Mouse (Mus musculus): ENCODE results near the gene Igf2r. TPM values are rescaled to one million over a fixed set of nuclear protein-coding genes. Genes with fewer than 3 reads are reported as not detected.
"Not testable (repeated sequence)": the region's sequence is repeated elsewhere in the genome, so short reads cannot be mapped to it uniquely, and the experiment has no call there.

Igf2r gene
- polyA plus RNA-seq, 1 experiment from 2014 or later, result 21.7 TPM

GRCm38 (mm10) chr17:12683582-12683981 is 85.9 kb downstream of the Igf2r start:
- ATAC-seq (replicated peaks; ENCODE audit: low FRiP score) (no peak), DNase-seq (ENCODE audit: low spot score) (no peak)
- Histone ChIP-seq H3K9ac (ENCODE audit: low read length) (no peak overlapping the region), H3K4me2 (ENCODE audit: low read depth, low read length, severe bottlenecking) (no peak overlapping the region), H3K36me3 (ENCODE audit: control insufficient read depth, insufficient read depth, low read length) (peaks cover 4% of the 10 kb centered on the region; the same call in 1 of the 2 replicates), H3K27me3 (ENCODE audit: control insufficient read depth, insufficient read depth, low read length) (no peaks in the 10 kb centered on the region), H3K27ac (ENCODE audit: low read depth, low read length) (no peak overlapping the region), H3K4me1 (replicated peaks; ENCODE audit: control insufficient read depth, insufficient read depth, low read length) (no peaks in the 10 kb centered on the region), H3K4me3 (ENCODE audit: low read depth, low read length) (no peak overlapping the region), H3K9me3 (ENCODE audit: control insufficient read depth, low read length) (no peaks in the 10 kb centered on the region)
- WGBS, result 96% methylated on average over 13 of the region's 13 CpGs

DNA sequence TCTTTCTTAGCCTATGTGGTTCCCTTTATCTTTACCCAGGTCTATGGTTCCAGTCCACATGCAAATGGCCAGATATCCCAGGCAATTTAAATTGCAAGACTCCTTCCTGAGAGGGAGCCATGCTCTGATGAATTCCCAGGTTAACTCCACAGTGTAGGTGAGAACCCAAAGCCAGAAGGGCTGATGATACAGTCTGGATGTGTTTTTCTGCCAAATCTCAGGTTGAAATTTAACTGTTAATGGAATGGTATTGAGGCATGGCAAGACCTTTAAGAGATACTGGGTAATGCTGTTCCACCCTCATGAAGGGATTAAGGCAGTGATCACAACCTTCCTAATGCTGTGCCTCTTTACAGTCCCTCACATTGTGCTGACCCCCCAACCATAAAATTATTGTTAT is 91.2 kb downstream of the Igf2r start:
- Histone ChIP-seq H3K27me3 (ENCODE audit: control insufficient read depth, insufficient read depth, low read length) (no peaks in the 10 kb centered on the region), H3K36me3 (ENCODE audit: control insufficient read depth, insufficient read depth, low read length) (no peaks in the 10 kb centered on the region; the same call in 1 of the 2 replicates), H3K4me3 (ENCODE audit: low read depth, low read length) (no peak overlapping the region), H3K4me1 (replicated peaks; ENCODE audit: control insufficient read depth, insufficient read depth, low read length) (no peaks in the 10 kb centered on the region), H3K27ac (ENCODE audit: low read depth, low read length) (no peak overlapping the region), H3K9me3 (ENCODE audit: control insufficient read depth, low read length) (no peaks in the 10 kb centered on the region), H3K4me2 (ENCODE audit: low read depth, low read length, severe bottlenecking) (no peak overlapping the region), H3K9ac (ENCODE audit: low read length) (no peak overlapping the region)
- DNase-seq (ENCODE audit: low spot score) (no peak), ATAC-seq (replicated peaks; ENCODE audit: low FRiP score) (no peak)

GRCm38 (mm10) chr17:12677139-12677538 is 92.3 kb downstream of the Igf2r start:
- H3K4me1 ChIP-seq (replicated peaks; ENCODE audit: control insufficient read depth, insufficient read depth, low read length), result no peaks in the 10 kb centered on the region
- H3K4me2 ChIP-seq (ENCODE audit: low read depth, low read length, severe bottlenecking), result no peak overlapping the region
- no peak for ATAC-seq (replicated peaks; ENCODE audit: low FRiP score)
- no peaks in the 10 kb centered on the region for H3K27me3 ChIP-seq (ENCODE audit: control insufficient read depth, insufficient read depth, low read length)
- no peaks in the 10 kb centered on the region for H3K36me3 ChIP-seq (ENCODE audit: control insufficient read depth, insufficient read depth, low read length)
- H3K9me3 ChIP-seq (ENCODE audit: control insufficient read depth, low read length), result no peaks in the 10 kb centered on the region
- H3K4me3 ChIP-seq (ENCODE audit: low read depth, low read length), result no peak overlapping the region
- no peak overlapping the region for H3K27ac ChIP-seq (ENCODE audit: low read depth, low read length)
- no peak overlapping the region for H3K9ac ChIP-seq (ENCODE audit: low read length)
- no peak for DNase-seq (ENCODE audit: low spot score)

DNA sequence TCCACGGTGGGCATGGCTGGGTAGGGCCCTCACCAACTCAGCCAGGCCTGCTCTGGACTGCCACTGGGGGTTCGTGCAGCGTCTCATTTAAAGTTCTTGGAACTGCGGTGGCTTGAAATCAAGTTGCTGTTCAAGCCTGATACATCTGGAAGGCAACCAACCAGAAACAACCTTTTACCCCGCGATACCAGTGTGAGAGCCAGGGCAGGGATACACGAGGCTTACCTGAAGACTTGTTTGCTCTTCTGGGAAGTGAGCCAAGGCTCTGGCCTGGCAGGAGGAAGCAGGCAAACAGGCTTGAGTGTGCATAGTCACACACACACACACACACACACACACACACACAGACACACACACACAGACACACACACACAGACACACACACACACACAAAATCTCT is 93.8 kb downstream of the Igf2r start, which contains the start of gene Slc22a1:
Gene Slc22a1 (minus strand): TSS at position 184 of the 400 bp plus-strand sequence.
- DNase-seq (ENCODE audit: low spot score), result no peak
- no peak for ATAC-seq (replicated peaks; ENCODE audit: low FRiP score)
- H3K4me2 ChIP-seq (ENCODE audit: low read depth, low read length, severe bottlenecking), result no peak within 1 kb of the TSS
- no peak within 1 kb of the TSS for H3K9ac ChIP-seq (ENCODE audit: low read length)
- no peaks in the 10 kb centered on the region for H3K4me1 ChIP-seq (replicated peaks; ENCODE audit: control insufficient read depth, insufficient read depth, low read length)
- H3K36me3 ChIP-seq (ENCODE audit: control insufficient read depth, insufficient read depth, low read length), result no peaks in the 10 kb centered on the region
- no peaks in the 10 kb centered on the region for H3K9me3 ChIP-seq (ENCODE audit: control insufficient read depth, low read length)
- H3K4me3 ChIP-seq (ENCODE audit: low read depth, low read length), result no peak within 1 kb of the TSS
- WGBS, result 87% methylated on average over 7 of the region's 7 CpGs
- no peak within 1 kb of the TSS for H3K27ac ChIP-seq (ENCODE audit: low read depth, low read length)
- H3K27me3 ChIP-seq (ENCODE audit: control insufficient read depth, insufficient read depth, low read length), result no peaks in the 10 kb centered on the region

- H3K4me1 ChIP-seq (replicated peaks; ENCODE audit: control insufficient read depth, insufficient read depth, low read length); H3K9me3 ChIP-seq (ENCODE audit: control insufficient read depth, low read length); H3K4me2 ChIP-seq (ENCODE audit: low read depth, low read length, severe bottlenecking); H3K27ac ChIP-seq (ENCODE audit: low read depth, low read length); H3K9ac ChIP-seq (ENCODE audit: low read length); H3K27me3 ChIP-seq (ENCODE audit: control insufficient read depth, insufficient read depth, low read length); H3K36me3 ChIP-seq (ENCODE audit: control insufficient read depth, insufficient read depth, low read length); DNase-seq (ENCODE audit: low spot score); H3K4me3 ChIP-seq (ENCODE audit: low read depth, low read length); ATAC-seq (replicated peaks; ENCODE audit: low FRiP score): not testable (repeated sequence)
- WGBS, result 92% methylated on average over 7 of the region's 7 CpGs
These were observed 94.5 kb downstream of the Igf2r start for GRCm38 (mm10) chr17:12674980-12675379.

DNA sequence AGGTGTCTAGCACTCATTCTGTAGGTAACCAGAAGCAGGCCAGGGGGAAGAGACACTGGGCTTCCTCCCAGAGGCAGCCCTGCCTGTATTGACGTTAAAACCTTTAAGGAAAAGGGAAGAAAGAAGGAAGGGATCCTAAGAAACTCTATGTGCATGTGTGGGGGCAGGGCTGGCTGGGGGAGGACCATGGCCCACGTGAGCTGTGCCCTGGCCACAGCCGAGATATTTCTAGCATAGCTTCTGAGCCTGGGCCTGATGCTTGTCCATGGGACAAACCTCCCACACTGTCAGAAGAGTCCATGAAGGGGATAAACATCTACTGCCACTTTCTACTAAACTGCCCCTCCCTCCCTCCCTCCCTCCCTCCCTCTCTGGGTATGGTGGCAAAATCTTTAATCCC is 95.6 kb downstream of the Igf2r start:
- no peaks in the 10 kb centered on the region for H3K4me1 ChIP-seq (replicated peaks; ENCODE audit: control insufficient read depth, insufficient read depth, low read length)
- H3K9ac ChIP-seq (ENCODE audit: low read length), result no peak overlapping the region
- no peaks in the 10 kb centered on the region for H3K27me3 ChIP-seq (ENCODE audit: control insufficient read depth, insufficient read depth, low read length)
- DNase-seq (ENCODE audit: low spot score) (no peak), ATAC-seq (replicated peaks; ENCODE audit: low FRiP score) (no peak)
- H3K9me3 ChIP-seq (ENCODE audit: control insufficient read depth, low read length), result no peaks in the 10 kb centered on the region
- WGBS, result 71% methylated on average over 3 of the region's 3 CpGs
- no peak overlapping the region for H3K4me3 ChIP-seq (ENCODE audit: low read depth, low read length)
- H3K36me3 ChIP-seq (ENCODE audit: control insufficient read depth, insufficient read depth, low read length), result no peaks in the 10 kb centered on the region
- H3K4me2 ChIP-seq (ENCODE audit: low read depth, low read length, severe bottlenecking), result no peak overlapping the region
- no peak overlapping the region for H3K27ac ChIP-seq (ENCODE audit: low read depth, low read length)

DNA sequence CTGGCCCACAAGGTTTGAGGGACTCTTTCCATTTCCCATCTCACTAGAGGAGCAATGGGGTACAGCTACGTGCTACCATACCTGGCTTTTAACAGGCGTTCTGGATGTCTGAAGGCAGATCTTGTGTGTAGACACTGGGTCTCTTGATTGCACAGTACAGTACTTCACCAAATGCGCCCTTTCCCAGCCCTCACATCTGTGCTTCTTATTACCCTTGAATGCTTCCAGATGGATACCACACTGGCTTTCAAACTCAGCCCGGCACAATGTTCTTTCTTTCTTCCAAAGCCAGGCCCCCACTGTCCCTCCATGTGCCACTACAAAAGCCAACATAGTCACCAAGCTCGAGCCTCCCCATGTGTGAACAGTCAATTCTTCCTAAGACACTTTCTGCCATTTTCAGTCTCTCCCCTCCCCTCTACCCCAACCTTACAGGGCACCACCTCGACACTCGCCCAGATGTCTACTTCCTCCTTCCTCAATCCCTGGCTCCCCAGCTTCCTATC is 97.1 kb downstream of the Igf2r start:
- Histone ChIP-seq H3K9ac (ENCODE audit: low read length) (no peak overlapping the region), H3K27me3 (ENCODE audit: control insufficient read depth, insufficient read depth, low read length) (no peaks in the 10 kb centered on the region), H3K4me1 (replicated peaks; ENCODE audit: control insufficient read depth, insufficient read depth, low read length) (no peaks in the 10 kb centered on the region), H3K36me3 (ENCODE audit: control insufficient read depth, insufficient read depth, low read length) (no peaks in the 10 kb centered on the region), H3K4me2 (ENCODE audit: low read depth, low read length, severe bottlenecking) (no peak overlapping the region), H3K27ac (ENCODE audit: low read depth, low read length) (no peak overlapping the region), H3K9me3 (ENCODE audit: control insufficient read depth, low read length) (no peaks in the 10 kb centered on the region), H3K4me3 (ENCODE audit: low read depth, low read length) (no peak overlapping the region)
- WGBS, result 73% methylated on average over 7 of the region's 7 CpGs
- DNase-seq (ENCODE audit: low spot score) (no peak), ATAC-seq (replicated peaks; ENCODE audit: low FRiP score) (no peak)

- Histone ChIP-seq H3K4me1 (replicated peaks; ENCODE audit: control insufficient read depth, insufficient read depth, low read length) (no peaks in the 10 kb centered on the region), H3K27me3 (ENCODE audit: control insufficient read depth, insufficient read depth, low read length) (no peaks in the 10 kb centered on the region), H3K9ac (ENCODE audit: low read length) (no peak overlapping the region), H3K9me3 (ENCODE audit: control insufficient read depth, low read length) (no peaks in the 10 kb centered on the region), H3K27ac (ENCODE audit: low read depth, low read length) (no peak overlapping the region), H3K36me3 (ENCODE audit: control insufficient read depth, insufficient read depth, low read length) (no peaks in the 10 kb centered on the region), H3K4me2 (ENCODE audit: low read depth, low read length, severe bottlenecking) (no peak overlapping the region), H3K4me3 (ENCODE audit: low read depth, low read length) (no peak overlapping the region)
- WGBS, result 90% methylated on average over 5 of the region's 5 CpGs
- no peak for DNase-seq (ENCODE audit: low spot score)
- no peak for ATAC-seq (replicated peaks; ENCODE audit: low FRiP score)
These were observed 98.3 kb downstream of the Igf2r start for GRCm38 (mm10) chr17:12671029-12671605.

- Histone ChIP-seq H3K9me3 (ENCODE audit: control insufficient read depth, low read length) (no peaks in the 10 kb centered on the region), H3K27ac (ENCODE audit: low read depth, low read length) (no peak overlapping the region), H3K9ac (ENCODE audit: low read length) (no peak overlapping the region), H3K27me3 (ENCODE audit: control insufficient read depth, insufficient read depth, low read length) (no peaks in the 10 kb centered on the region), H3K4me2 (ENCODE audit: low read depth, low read length, severe bottlenecking) (no peak overlapping the region), H3K4me3 (ENCODE audit: low read depth, low read length) (no peak overlapping the region), H3K36me3 (ENCODE audit: control insufficient read depth, insufficient read depth, low read length) (no peaks in the 10 kb centered on the region), H3K4me1 (replicated peaks; ENCODE audit: control insufficient read depth, insufficient read depth, low read length) (no peaks in the 10 kb centered on the region)
- ATAC-seq (replicated peaks; ENCODE audit: low FRiP score) (no peak), DNase-seq (ENCODE audit: low spot score) (no peak)
These were observed 100.1 kb downstream of the Igf2r start for GRCm38 (mm10) chr17:12669363-12669679.
